Mouse (Mus musculus) frontal cortex, adult 2 months (tissue): Measurements from ENCODE around the gene Cyp8b1. TPM values are rescaled to one million over a fixed set of nuclear protein-coding genes. Genes with fewer than 3 reads are reported as not detected.

ENCODE experiments used
- polyA plus RNA-seq: library from polyadenylated mRNA; depleted of rRNA; stranded (reverse); fragments of >200 nt; gene quantifications from 2 replicates; pipeline ENCODE4 v1.2.3, GENCODE M21; 2012; rRNA removed

Cyp8b1 gene
- polyA plus RNA-seq, 1 experiment: not detected

Other genes with a start within 250 kb of the Cyp8b1 start
- 14.6 and 16.9 TPM in 2 replicates for gene Sec22c, start 210.8 kb downstream of the Cyp8b1 start, polyA plus RNA-seq
- gene Ss18l2, start 206.0 kb downstream of the Cyp8b1 start, polyA plus RNA-seq: 101 and 118 TPM in 2 replicates
- gene Nktr, start 197.1 kb downstream of the Cyp8b1 start, polyA plus RNA-seq: 133 and 161 TPM in 2 replicates
- 98.0 and 101 TPM in 2 replicates for gene Zfp651, start 157.0 kb downstream of the Cyp8b1 start, polyA plus RNA-seq
- 10.1 and 11.4 TPM in 2 replicates for gene Klhl40, start 138.7 kb downstream of the Cyp8b1 start, polyA plus RNA-seq
- gene Hhatl, start 123.8 kb downstream of the Cyp8b1 start, polyA plus RNA-seq: 17.7 and 19.6 TPM in 2 replicates
- 12.1 and 12.6 TPM in 2 replicates for gene Ccdc13, start 76.8 kb downstream of the Cyp8b1 start, polyA plus RNA-seq
- gene Higd1a, start 57.9 kb downstream of the Cyp8b1 start, polyA plus RNA-seq: 82.0 and 93.0 TPM in 2 replicates
- gene Ackr2, start 17.9 kb downstream of the Cyp8b1 start, polyA plus RNA-seq: 2.6 and 3.3 TPM in 2 replicates
- 6.2 and 7.4 TPM in 2 replicates for gene Fam198a, start 34.7 kb upstream of the Cyp8b1 start, polyA plus RNA-seq
- gene Pomgnt2, start 80.8 kb upstream of the Cyp8b1 start, polyA plus RNA-seq: 27.7 and 32.3 TPM in 2 replicates
- 121 and 123 TPM in 2 replicates for gene Snrk, start 201.0 kb upstream of the Cyp8b1 start, polyA plus RNA-seq